Mouse (Mus musculus): Measurements from ENCODE around the gene Plek2. TPM values are rescaled to one million over a fixed set of nuclear protein-coding genes. Genes with fewer than 3 reads are reported as not detected.

Plek2 gene
- total RNA-seq, 1 experiment from 2014 or later: 0.85 TPM

- no peak for DNase-seq
Measured at GRCm38 (mm10) chr12:78910684-78911461, 4.1 kb upstream of the Plek2 start.

GRCm38 (mm10) chr12:78908081-78908605, 1.4 kb upstream of the Plek2 start:
- DNase-seq: no peak

GRCm38 (mm10) chr12:78904499-78904898, 2.3 kb downstream of the Plek2 start:
- DNase-seq: no peak

GRCm38 (mm10) chr12:78903313-78903712, 3.5 kb downstream of the Plek2 start:
- no peak for DNase-seq

GRCm38 (mm10) chr12:78901467-78901866, 5.3 kb downstream of the Plek2 start:
- no peak for DNase-seq

GRCm38 (mm10) chr12:78897861-78898260, 8.9 kb downstream of the Plek2 start:
- no peak for DNase-seq

GRCm38 (mm10) chr12:78891149-78891548, 15.6 kb downstream of the Plek2 start:
- no peak for DNase-seq

- DNase-seq: no peak
Measured at GRCm38 (mm10) chr12:78890062-78890461, 16.7 kb downstream of the Plek2 start.

GRCm38 (mm10) chr12:78874581-78874980, 32.2 kb downstream of the Plek2 start:
- no peak for DNase-seq

GRCm38 (mm10) chr12:78868115-78868514, 38.6 kb downstream of the Plek2 start:
- DNase-seq: no peak

- peak; percentile 30 for DNase-seq
Measured at GRCm38 (mm10) chr12:78865434-78865833, 41.3 kb downstream of the Plek2 start.

- no peak for DNase-seq
Measured at GRCm38 (mm10) chr12:78862254-78862730, 44.5 kb downstream of the Plek2 start.

- DNase-seq: peak; percentile 99
Measured at GRCm38 (mm10) chr12:78861496-78862253, 45.1 kb downstream of the Plek2 start, which contains the start of the genes Atp6v1d and Eif2s1. Atp6v1d (minus strand) TSS chr12:78861638. Eif2s1 (plus strand) TSS chr12:78861819.

GRCm38 (mm10) chr12:78860921-78861495, 45.8 kb downstream of the Plek2 start:
- peak; percentile 51 for DNase-seq

GRCm38 (mm10) chr12:78848246-78848645, 58.5 kb downstream of the Plek2 start:
- DNase-seq: no peak

GRCm38 (mm10) chr12:78842429-78842828, 64.3 kb downstream of the Plek2 start:
- DNase-seq: no peak

GRCm38 (mm10) chr12:78839906-78840305, 66.9 kb downstream of the Plek2 start:
- no peak for DNase-seq

Other genes starting within 250 kb of the Plek2 start
- 0.85 TPM in 1 of 2 replicates, not detected in the other for gene Fam71d, start 215.4 kb downstream of the Plek2 start, total RNA-seq (2021)
- 22.3 TPM in 2 replicates for gene Mpp5, start 158.1 kb downstream of the Plek2 start, total RNA-seq (2021)
- 62.7 and 64.7 TPM in 2 replicates for gene Atp6v1d, start 45.3 kb downstream of the Plek2 start, total RNA-seq (2021)
- gene Eif2s1, start 45.1 kb downstream of the Plek2 start, total RNA-seq (2021): 74.2 and 93.5 TPM in 2 replicates
- gene Tmem229b, start 100.7 kb upstream of the Plek2 start, total RNA-seq (2021): 12.6 and 15.5 TPM in 2 replicates
- 1.8 and 2.6 TPM in 2 replicates for gene Plekhh1, start 122.2 kb upstream of the Plek2 start, total RNA-seq (2021)
- 8.2 and 10.0 TPM in 2 replicates for gene Pigh, start 182.7 kb upstream of the Plek2 start, total RNA-seq (2021)
- not detected in 2 replicates for gene Arg2, start 223.8 kb upstream of the Plek2 start, total RNA-seq (2021)

All from adrenal gland, postnatal 14 days (tissue).